9 mouse cellular contexts compared by ENCODE assay signal in the genomic region with DNA sequence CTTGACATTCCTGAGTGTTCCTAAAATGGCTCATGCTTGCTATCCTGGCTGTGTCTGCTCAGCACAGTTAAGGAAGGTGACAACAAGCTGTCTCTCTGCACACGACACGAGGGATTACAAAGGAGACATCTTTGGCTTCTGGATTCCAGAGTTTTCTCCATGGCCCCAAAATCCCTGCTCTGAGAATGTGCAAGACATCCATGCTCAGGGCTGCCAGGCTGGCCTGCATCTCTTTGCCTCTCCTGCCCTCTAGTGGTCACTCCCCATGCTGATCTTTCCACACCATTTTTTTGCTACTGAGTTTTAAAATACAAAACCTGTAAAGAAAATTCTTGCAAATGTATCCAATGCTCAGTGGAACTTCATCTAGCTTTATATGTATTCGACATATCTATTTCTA. TPM values are rescaled to one million over a fixed set of nuclear protein-coding genes. Genes with fewer than 3 reads are reported as not detected.
DNase-seq lines count a peak whose midpoint lies in the region; ATAC-seq lines count a peak whose summit lies in the region.
"Had no signal": no experiment of that assay in that cellular context is flagged by ENCODE, and none has a peak within 500 bp of the region (broad histone marks: within the 10 kb centered on the region; RNA-seq: fewer than 3 reads in every experiment).

No protein-coding gene starts in this region.

- no peak overlapping the region for H3K4me2 ChIP-seq in forebrain, embryonic 11.5 days (ENCODE audit: low read depth, low read length, severe bottlenecking)
- H3K4me2 ChIP-seq: limb, embryonic 13.5 days had no signal

- H3K27me3 ChIP-seq in forebrain, embryonic 11.5 days (ENCODE audit: control insufficient read depth, insufficient read depth, low read length): no peaks in the 10 kb centered on the region
- H3K27me3 ChIP-seq: limb, embryonic 13.5 days had no signal

- 0 out of 2 replicates have a peak, but pooled peaks have one; percentile 36 for ATAC-seq in forebrain, embryonic 11.5 days (replicated peaks; ENCODE audit: low FRiP score)

- DNase-seq in ES-CJ7 (ENCODE audit: low read depth, low spot score): peak; percentile 78
- peak; percentile 88 for DNase-seq in brain, adult 2 months (ENCODE audit: low read depth, low spot score)
- peak; percentile 85 for DNase-seq in forebrain, embryonic 11.5 days (ENCODE audit: low spot score)
- DNase-seq in heart, postnatal 25 days (ENCODE audit: low spot score): peak; percentile 31
- DNase-seq in layer of hippocampus, adult 9-11 months: peak; percentile 75
- peak; percentile 59 to 83 for DNase-seq in lung, postnatal 4 days
- DNase-seq in right cerebral cortex, postnatal 25 days: peak; percentile 68
- peak; percentile 63 to 80 for DNase-seq in urinary bladder, postnatal 4 days (ENCODE audit: low spot score in 2 of 2)

- no peaks in the 10 kb centered on the region for H3K9me3 ChIP-seq in forebrain, embryonic 11.5 days (ENCODE audit: control insufficient read depth, low read length)
- H3K9me3 ChIP-seq: limb, embryonic 13.5 days had no signal

- no peak overlapping the region for H3K9ac ChIP-seq in forebrain, embryonic 11.5 days (ENCODE audit: low read length)
- H3K9ac ChIP-seq: limb, embryonic 13.5 days had no signal

- H3K4me1 ChIP-seq in forebrain, embryonic 11.5 days (replicated peaks; ENCODE audit: control insufficient read depth, insufficient read depth, low read length): no peaks in the 10 kb centered on the region; the same call in 1 of the 2 replicates

- no peaks in the 10 kb centered on the region for H3K36me3 ChIP-seq in forebrain, embryonic 11.5 days (ENCODE audit: control insufficient read depth, insufficient read depth, low read length)
- H3K36me3 ChIP-seq: limb, embryonic 13.5 days had no signal

- H3K4me3 ChIP-seq in forebrain, embryonic 11.5 days (ENCODE audit: low read depth, low read length): no peak overlapping the region
- H3K4me3 ChIP-seq: limb, embryonic 13.5 days had no signal

- intact Hi-C loops in heart, postnatal 25 days (cut with DNase I): loop anchor here (1.0 to 5.0 kb wide), 6 partner anchors 27 to 943 kb away; no protein-coding TSS in a partner anchor

- H3K27ac ChIP-seq in forebrain, embryonic 11.5 days (ENCODE audit: low read depth, low read length): no peak overlapping the region
- H3K27ac ChIP-seq: limb, embryonic 13.5 days had no signal

- 8% methylated on average over 3 of the region's 3 CpGs for WGBS in forebrain, embryonic 11.5 days

RNA-seq across cellular contexts. Expression of a gene that starts 23.5 kb away (rescaled TPM):
- not detected in 2 replicates for polyA plus RNA-seq in forebrain, embryonic 11.5 days (2014; fragmentation: Nextera tagmentation; extraction: Ambion mirVana)
- not detected for total RNA-seq in heart, postnatal 25 days (2021)
- polyA plus RNA-seq: limb, embryonic 13.5 days had no signal

RNA-seq across cellular contexts. Expression of a gene that starts 34.4 kb away (rescaled TPM):
- 47.7 and 52.0 TPM in 2 replicates for polyA plus RNA-seq in forebrain, embryonic 11.5 days (2014; fragmentation: Nextera tagmentation; extraction: Ambion mirVana)
- 10 to 100 TPM; 52.7 to 53.4 TPM for total RNA-seq in heart, postnatal 25 days (2021)

Comparison
In these comparisons a context has a peak if more than half of its experiments do, and no peak if none do; other contexts are left out.
1. DNase-seq: peak in every context shown above with its lines; median percentile 88 in brain, adult 2 months; 85 in forebrain, embryonic 11.5 days; 78 in ES-CJ7; 75 in layer of hippocampus, adult 9-11 months; 72 in urinary bladder, postnatal 4 days; 71 in lung, postnatal 4 days; 68 in right cerebral cortex, postnatal 25 days; 31 in heart, postnatal 25 days.